Mouse (Mus musculus) embryonic facial prominence, embryonic 10.5 days (tissue): ENCODE measurements around the gene Ccdc88b. TPM values are rescaled to one million over a fixed set of nuclear protein-coding genes. Genes with fewer than 3 reads are reported as not detected.
A peak's percentile ranks its signal among the peaks of the same experiment; 100 is the strongest.

ENCODE experiments used
- DNase-seq: peaks from one replicate; pipeline ENCODE4 v3.0.0-alpha.2; 2017; ENCODE audit warnings: low spot score
- H3K27ac ChIP-seq: fragments of 300-500 bp; sonication (generic); replicated peaks from 2 replicates; pipeline ENCODE4 v1.5.1; 2016; ENCODE audit warnings: mild to moderate bottlenecking
- H3K27me3 ChIP-seq: fragments of 300-500 bp; sonication (generic); replicated peaks from 2 replicates; pipeline ENCODE4 v1.6.1; 2016; ENCODE audit warnings: low read depth, mild to moderate bottlenecking; ENCODE audit not compliant: poor library complexity, severe bottlenecking
- H3K36me3 ChIP-seq: fragments of 300-500 bp; sonication (generic); replicated peaks from 2 replicates; pipeline ENCODE4 v1.6.1; 2016; ENCODE audit warnings: mild to moderate bottlenecking, moderate library complexity
- H3K4me1 ChIP-seq: fragments of 300-500 bp; sonication (generic); 2 replicates; pipeline ENCODE4 v1.6.1; 2016
- H3K4me3 ChIP-seq: fragments of 300-500 bp; sonication (generic); 2 replicates; pipeline ENCODE4 v1.5.1; 2016; ENCODE audit warnings: mild to moderate bottlenecking, moderate library complexity
- H3K9me3 ChIP-seq: fragments of 300-500 bp; sonication (generic); 2 replicates; pipeline ENCODE4 v1.6.1; 2016; ENCODE audit warnings: mild to moderate bottlenecking
- WGBS: fragments of 180-500 bp; shearing (Covaris S2); methylation state at CpG from one replicate; pipeline ENCODE4 v1.1.7; 2016; 5-methylcytosine and 5-hydroxymethylcytosine counted together
- polyA plus RNA-seq: library from polyadenylated mRNA; unstranded; fragments of >200 nt; fragmentation: Nextera tagmentation; extraction: Ambion mirVana; gene quantifications from 2 replicates; pipeline ENCODE4 v1.2.1, GENCODE M21; 2016

Ccdc88b gene
- polyA plus RNA-seq, 1 experiment from 2014 or later, result 0.62 TPM

GRCm38 (mm10) chr19:6875834-6876233 is 17.8 kb upstream of the Ccdc88b start:
- 92% methylated on average over 6 of the region's 6 CpGs for WGBS
- Histone ChIP-seq H3K9me3 (peaks cover 8% of the 10 kb centered on the region; the same call in 1 of the 2 replicates), H3K27ac (no peak overlapping the region), H3K36me3 (no peaks in the 10 kb centered on the region), H3K4me1 (peaks cover 4% of the 10 kb centered on the region; the same call in 1 of the 2 replicates), H3K4me3 (no peak overlapping the region), H3K27me3 (no peaks in the 10 kb centered on the region)
- DNase-seq, result no peak

GRCm38 (mm10) chr19:6874257-6874656 is 16.2 kb upstream of the Ccdc88b start:
- H3K9me3 ChIP-seq, result no peaks in the 10 kb centered on the region
- WGBS, result 83% methylated on average over 1 of the region's 1 CpGs
- H3K4me3 ChIP-seq, result no peak overlapping the region
- no peaks in the 10 kb centered on the region for H3K36me3 ChIP-seq
- no peaks in the 10 kb centered on the region for H3K27me3 ChIP-seq
- H3K4me1 ChIP-seq, result peaks cover 8% of the 10 kb centered on the region
- DNase-seq, result no peak
- H3K27ac ChIP-seq, result no peak overlapping the region

- 81% methylated on average over 3 of the region's 3 CpGs for WGBS
These were observed 14.7 kb upstream of the Ccdc88b start for GRCm38 (mm10) chr19:6872701-6873100.

GRCm38 (mm10) chr19:6871574-6872271 is 13.7 kb upstream of the Ccdc88b start:
- no peak overlapping the region for H3K27ac ChIP-seq
- DNase-seq, result no peak
- H3K4me1 ChIP-seq, result peaks cover 10% of the 10 kb centered on the region
- WGBS, result 59% methylated on average over 5 of the region's 5 CpGs
- H3K36me3 ChIP-seq, result no peaks in the 10 kb centered on the region
- no peaks in the 10 kb centered on the region for H3K27me3 ChIP-seq
- no peak overlapping the region for H3K4me3 ChIP-seq
- H3K9me3 ChIP-seq, result no peaks in the 10 kb centered on the region

More at GRCm38 (mm10) chr19:6872701-6873100, 14.7 kb upstream of the Ccdc88b start:
- DNase-seq, result no peak
- Histone ChIP-seq H3K4me1 (peaks cover 10% of the 10 kb centered on the region), H3K36me3 (no peaks in the 10 kb centered on the region), H3K27ac (no peak overlapping the region), H3K9me3 (no peaks in the 10 kb centered on the region), H3K27me3 (no peaks in the 10 kb centered on the region), H3K4me3 (no peak overlapping the region)

GRCm38 (mm10) chr19:6869355-6869754 is 11.3 kb upstream of the Ccdc88b start:
- Histone ChIP-seq H3K27me3 (no peaks in the 10 kb centered on the region), H3K4me3 (peak overlapping the region; percentile 30; the same call in 1 of the 2 replicates), H3K9me3 (no peaks in the 10 kb centered on the region), H3K36me3 (no peaks in the 10 kb centered on the region), H3K27ac (0 out of 2 replicates have a peak overlapping the region, but pooled peaks have one; percentile 40), H3K4me1 (peaks cover 10% of the 10 kb centered on the region)
- DNase-seq, result no peak
- 8% methylated on average over 5 of the region's 5 CpGs for WGBS

GRCm38 (mm10) chr19:6861451-6861850 is 3.4 kb upstream of the Ccdc88b start:
- no peak overlapping the region for H3K27ac ChIP-seq
- WGBS, result 89% methylated on average over 4 of the region's 4 CpGs
- H3K36me3 ChIP-seq, result no peaks in the 10 kb centered on the region
- peaks cover 5% of the 10 kb centered on the region; the same call in 1 of the 2 replicates for H3K27me3 ChIP-seq
- no peak for DNase-seq
- no peaks in the 10 kb centered on the region for H3K9me3 ChIP-seq
- H3K4me1 ChIP-seq, result peaks cover 9% of the 10 kb centered on the region
- H3K4me3 ChIP-seq, result no peak overlapping the region

- Histone ChIP-seq H3K4me3 (no peak overlapping the region), H3K9me3 (no peaks in the 10 kb centered on the region)
- 85% methylated on average over 6 of the region's 6 CpGs for WGBS
These were observed 2.7 kb upstream of the Ccdc88b start for GRCm38 (mm10) chr19:6860706-6861105.

GRCm38 (mm10) chr19:6859971-6860370 is 2.0 kb upstream of the Ccdc88b start:
- WGBS, result 86% methylated on average over 3 of the region's 3 CpGs
- no peak for DNase-seq

More at GRCm38 (mm10) chr19:6860706-6861105, 2.7 kb upstream of the Ccdc88b start:
- no peak for DNase-seq
- H3K4me1 ChIP-seq, result peaks cover 17% of the 10 kb centered on the region
- no peaks in the 10 kb centered on the region for H3K36me3 ChIP-seq
- H3K27me3 ChIP-seq, result peaks cover 12% of the 10 kb centered on the region
- H3K27ac ChIP-seq, result no peak overlapping the region

GRCm38 (mm10) chr19:6859032-6859651 is 1.1 kb upstream of the Ccdc88b start:
- no peaks in the 10 kb centered on the region for H3K9me3 ChIP-seq
- peaks cover 28% of the 10 kb centered on the region for H3K27me3 ChIP-seq
- DNase-seq, result no peak
- peaks cover 28% of the 10 kb centered on the region for H3K4me1 ChIP-seq
- no peak overlapping the region for H3K4me3 ChIP-seq
- no peaks in the 10 kb centered on the region for H3K36me3 ChIP-seq
- H3K27ac ChIP-seq, result no peak overlapping the region
- 68% methylated on average over 2 of the region's 2 CpGs for WGBS

More at GRCm38 (mm10) chr19:6859971-6860370, 2.0 kb upstream of the Ccdc88b start:
- no peak overlapping the region for H3K27ac ChIP-seq
- no peaks in the 10 kb centered on the region for H3K9me3 ChIP-seq
- H3K4me1 ChIP-seq, result peaks cover 24% of the 10 kb centered on the region
- no peaks in the 10 kb centered on the region for H3K36me3 ChIP-seq
- no peak overlapping the region for H3K4me3 ChIP-seq
- peaks cover 20% of the 10 kb centered on the region for H3K27me3 ChIP-seq

GRCm38 (mm10) chr19:6857391-6858005 is 513 bp downstream of the Ccdc88b start:
- no peak overlapping the region for H3K4me3 ChIP-seq
- no peaks in the 10 kb centered on the region for H3K9me3 ChIP-seq
- DNase-seq, result no peak
- H3K27me3 ChIP-seq, result peaks cover 44% of the 10 kb centered on the region
- WGBS, result 77% methylated on average over 9 of the region's 9 CpGs
- no peak overlapping the region for H3K27ac ChIP-seq
- H3K4me1 ChIP-seq, result peaks cover 34% of the 10 kb centered on the region
- no peaks in the 10 kb centered on the region for H3K36me3 ChIP-seq

GRCm38 (mm10) chr19:6857003-6857360 is 1.0 kb downstream of the Ccdc88b start:
- no peak for DNase-seq
- WGBS, result 59% methylated on average over 3 of the region's 3 CpGs
- H3K4me3 ChIP-seq, result no peak overlapping the region
- no peaks in the 10 kb centered on the region for H3K9me3 ChIP-seq
- H3K36me3 ChIP-seq, result no peaks in the 10 kb centered on the region
- peaks cover 37% of the 10 kb centered on the region for H3K4me1 ChIP-seq
- H3K27me3 ChIP-seq, result peaks cover 45% of the 10 kb centered on the region
- H3K27ac ChIP-seq, result no peak overlapping the region

- Histone ChIP-seq H3K9me3 (no peaks in the 10 kb centered on the region), H3K27ac (0 out of 2 replicates have a peak overlapping the region, but pooled peaks have one; percentile 70), H3K4me1 (peaks cover 37% of the 10 kb centered on the region), H3K36me3 (no peaks in the 10 kb centered on the region), H3K4me3 (no peak overlapping the region), H3K27me3 (peaks cover 49% of the 10 kb centered on the region)
- DNase-seq, result peak; percentile 53
- 53% methylated on average over 12 of the region's 12 CpGs for WGBS
These were observed 1.6 kb downstream of the Ccdc88b start for GRCm38 (mm10) chr19:6856281-6857002.
